Mouse (Mus musculus): ENCODE measurements around the gene En1. TPM values are rescaled to one million over a fixed set of nuclear protein-coding genes. Genes with fewer than 3 reads are reported as not detected.

Gene En1
- polyA plus RNA-seq, 1 experiment from 2014 or later, result not detected

DNA sequence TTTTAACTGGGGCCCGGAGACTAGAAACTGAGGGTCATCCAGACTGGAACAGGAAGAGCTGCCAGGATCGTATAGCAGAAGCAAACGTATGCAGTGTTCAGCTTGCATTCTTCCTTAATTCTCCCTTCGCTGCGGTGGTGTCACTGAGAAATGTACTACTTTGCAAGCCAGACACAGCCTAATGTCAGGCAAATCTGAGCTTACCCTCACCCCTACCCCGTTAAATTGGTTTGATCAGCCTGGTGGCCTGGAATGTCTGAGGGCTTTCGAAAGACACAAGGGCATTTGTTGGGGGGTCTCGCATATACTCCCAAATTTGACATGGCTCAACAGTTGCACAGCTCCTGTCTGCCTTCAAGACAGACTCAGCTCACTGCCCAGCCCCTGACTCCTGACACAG lies 47.9 kb downstream of the En1 start:
- Histone ChIP-seq H3K4me3 (no peak overlapping the region), H3K4me2 (no peak overlapping the region), H3K9ac (no peak overlapping the region), H3K4me1 (no peaks in the 10 kb centered on the region), H3K9me3 (no peaks in the 10 kb centered on the region), H3K36me3 (no peaks in the 10 kb centered on the region), H3K27me3 (no peaks in the 10 kb centered on the region), H3K27ac (no peak overlapping the region)
- 57% methylated on average over 8 of the region's 8 CpGs for WGBS
- no peak for ATAC-seq (ENCODE audit: borderline replicate concordance, extremely low read depth, low FRiP score, low TSS enrichment)

- H3K27ac ChIP-seq, result no peak overlapping the region
- H3K4me1 ChIP-seq, result no peaks in the 10 kb centered on the region
- H3K9ac ChIP-seq, result no peak overlapping the region
- H3K27me3 ChIP-seq, result no peaks in the 10 kb centered on the region
- no peak overlapping the region for H3K4me3 ChIP-seq
- 67% methylated on average over 5 of the region's 5 CpGs for WGBS
- H3K4me2 ChIP-seq, result no peak overlapping the region
- no peaks in the 10 kb centered on the region for H3K36me3 ChIP-seq
- no peak for ATAC-seq (ENCODE audit: borderline replicate concordance, extremely low read depth, low FRiP score, low TSS enrichment)
- H3K9me3 ChIP-seq, result no peaks in the 10 kb centered on the region
Measured at GRCm38 (mm10) chr1:120651997-120652396, 49.8 kb downstream of the En1 start.

- no peak for ATAC-seq (ENCODE audit: borderline replicate concordance, extremely low read depth, low FRiP score, low TSS enrichment)
- Histone ChIP-seq H3K9ac (no peak overlapping the region), H3K4me3 (no peak overlapping the region), H3K27ac (no peak overlapping the region), H3K4me1 (no peaks in the 10 kb centered on the region), H3K9me3 (no peaks in the 10 kb centered on the region), H3K27me3 (no peaks in the 10 kb centered on the region), H3K4me2 (no peak overlapping the region), H3K36me3 (no peaks in the 10 kb centered on the region)
- 43% methylated on average over 7 of the region's 7 CpGs for WGBS
Measured at GRCm38 (mm10) chr1:120654950-120655396, 52.8 kb downstream of the En1 start.

Other genes starting within 250 kb of the En1 start
- 0.08 and 0.30 TPM in 2 replicates for gene Marco, start 97.4 kb upstream of the En1 start, polyA plus RNA-seq (2015; fragmentation: Nextera tagmentation; extraction: Ambion mirVana)